Mouse (Mus musculus): ENCODE results near the gene Kdm5b.

GRCm38 (mm10) chr1:134634296-134634695 lies 74.3 kb downstream of the Kdm5b start:
- TF ChIP-seq CTCF (IDR thresholded peaks at IDR 0.05; ENCODE audit: insufficient read depth, low read depth, low read length) = no peak
- TF ChIP-seq POLR2A (IDR thresholded peaks at IDR 0.05; ENCODE audit: insufficient read depth, low read depth, low read length) = no peak

Measured in olfactory bulb, adult 2 months (tissue).